Mouse (Mus musculus) bone marrow macrophage, adult 2 months (primary cell): ENCODE data around the gene Dnal4. TPM values are rescaled to one million over a fixed set of nuclear protein-coding genes. Genes with fewer than 3 reads are reported as not detected.
A peak's percentile ranks its signal among the peaks of the same experiment; 100 is the strongest.

Experiments used
- H3K27ac ChIP-seq: 2 replicates; pipeline ENCODE4 v1.5.1; 2012; ENCODE audit warnings: low read depth, low read length; ENCODE audit not compliant: insufficient read depth
- H3K4me1 ChIP-seq: 2 replicates; pipeline ENCODE4 v1.6.1; 2012; ENCODE audit warnings: low read length; ENCODE audit not compliant: control insufficient read depth, insufficient read depth
- H3K4me3 ChIP-seq: 2 replicates; pipeline ENCODE4 v1.5.1; 2012; ENCODE audit warnings: mild to moderate bottlenecking, low read length, moderate library complexity; ENCODE audit not compliant: insufficient read depth
- CTCF ChIP-seq: IDR thresholded peaks from 2 replicates; pipeline ENCODE4 v1.5.1; 2012; ENCODE audit warnings: low read depth, mild to moderate bottlenecking, low read length, moderate library complexity
- POLR2A ChIP-seq: IDR thresholded peaks from 2 replicates; pipeline ENCODE4 v1.6.1; 2012; ENCODE audit warnings: mild to moderate bottlenecking, low read depth, low read length, borderline replicate concordance
- polyA plus RNA-seq: library from polyadenylated mRNA; stranded (reverse); fragments of >200 nt; gene quantifications from 2 replicates; pipeline ENCODE4 v1.2.4, GENCODE M21; 2012; ENCODE audit not compliant: missing spikeins, insufficient read depth, insufficient read length

Gene Dnal4
- polyA plus RNA-seq, 1 experiment, result 23.9 TPM

DNA sequence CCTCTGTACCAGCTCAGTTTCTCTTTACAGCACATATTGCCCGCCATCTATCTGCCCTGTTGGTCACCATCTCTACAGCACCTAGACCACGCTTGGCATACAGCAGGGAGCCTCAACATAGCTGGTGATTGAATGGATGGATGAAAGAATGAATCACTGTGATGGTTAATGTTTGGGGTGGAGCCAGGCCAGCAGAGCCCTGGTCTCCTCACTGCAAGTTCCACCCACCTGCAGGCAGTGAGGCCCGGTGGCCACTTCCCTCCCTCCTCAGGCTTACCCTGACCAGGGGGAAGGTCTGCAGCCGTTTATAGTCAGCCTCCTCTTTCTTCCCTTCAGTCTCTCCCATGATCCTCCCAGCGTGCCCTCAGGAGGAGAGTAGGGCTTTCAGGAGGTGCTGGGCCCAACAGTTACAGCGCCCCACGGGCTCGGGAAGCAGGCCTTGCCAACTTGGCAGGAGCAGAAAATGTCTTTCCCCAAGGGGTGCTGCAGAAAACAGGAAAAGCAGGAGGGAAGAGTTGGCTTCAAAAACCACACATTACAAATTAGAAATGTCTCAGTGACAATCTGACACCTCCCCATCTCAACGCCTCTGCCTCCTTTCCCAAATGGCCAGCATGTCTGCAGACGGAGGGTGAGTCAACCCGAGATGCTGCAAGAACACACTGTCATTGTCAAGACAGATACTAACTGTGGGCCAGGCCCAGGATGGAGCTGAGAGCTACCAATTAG is 12.9 kb downstream of the Dnal4 start:
- H3K4me3 ChIP-seq, result no peak overlapping the region
- H3K4me1 ChIP-seq, result peaks cover 57% of the 10 kb centered on the region
- TF ChIP-seq CTCF, result no peak
- no peak for TF ChIP-seq POLR2A
- no peak overlapping the region for H3K27ac ChIP-seq

DNA sequence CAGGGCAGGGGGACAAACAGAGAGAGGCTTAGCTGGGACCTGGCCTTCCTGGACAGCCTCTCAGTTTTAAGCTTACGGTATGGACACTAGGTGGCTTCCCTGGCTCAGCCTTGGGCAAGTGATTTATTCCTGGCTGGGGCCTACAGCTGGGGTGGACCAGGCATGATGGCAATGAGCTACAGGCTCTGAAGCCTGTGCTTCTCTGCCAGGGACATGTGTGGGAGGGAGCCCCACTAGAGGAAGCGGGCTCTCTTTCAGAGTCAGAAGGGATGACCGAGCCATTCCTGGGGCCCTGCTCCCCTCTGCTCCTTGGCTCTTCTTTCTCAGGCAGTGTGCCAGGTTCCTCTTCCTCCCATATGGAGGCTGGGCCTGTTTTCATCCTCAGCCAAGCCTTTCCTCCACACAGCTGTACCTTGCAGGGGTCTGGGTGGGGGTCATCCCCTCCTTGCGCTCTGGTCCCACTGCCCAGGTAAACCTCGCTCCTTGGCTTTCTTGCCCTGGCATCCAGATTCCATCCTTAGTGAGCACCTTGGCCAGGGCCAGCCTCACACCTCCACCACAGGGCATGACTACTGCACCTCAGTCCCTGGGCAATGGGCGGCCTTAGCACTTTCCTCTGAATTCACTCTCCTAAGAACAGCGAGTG is 13.9 kb downstream of the Dnal4 start:
- Histone ChIP-seq H3K4me3 (no peak overlapping the region), H3K27ac (peak overlapping the region; percentile 29; the same call in 1 of the 2 replicates), H3K4me1 (peaks cover 47% of the 10 kb centered on the region)
- TF ChIP-seq POLR2A, result no peak
- TF ChIP-seq CTCF, result no peak

DNA sequence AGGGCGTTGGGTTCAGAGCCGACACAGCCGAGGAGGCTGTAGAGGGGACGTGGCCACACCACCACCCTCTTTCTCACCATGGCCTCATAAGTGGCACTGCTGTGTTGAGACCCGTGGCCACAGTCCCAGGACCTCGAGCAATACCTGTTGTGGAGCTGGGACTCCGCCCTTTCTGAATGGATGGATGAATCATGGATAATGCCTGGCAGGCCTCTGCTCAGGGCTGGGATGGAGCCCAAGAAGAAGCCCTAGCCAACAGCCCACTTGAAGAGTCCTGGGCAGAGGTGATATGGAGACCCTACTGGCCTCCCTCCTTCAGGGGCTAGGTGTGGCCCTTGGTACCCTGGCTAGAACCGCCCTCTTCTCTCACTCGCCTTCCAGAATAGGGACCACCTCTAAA is 14.6 kb downstream of the Dnal4 start:
- Histone ChIP-seq H3K4me1 (peaks cover 42% of the 10 kb centered on the region), H3K4me3 (no peak overlapping the region), H3K27ac (no peak overlapping the region)
- TF ChIP-seq CTCF (no peak), POLR2A (no peak)

DNA sequence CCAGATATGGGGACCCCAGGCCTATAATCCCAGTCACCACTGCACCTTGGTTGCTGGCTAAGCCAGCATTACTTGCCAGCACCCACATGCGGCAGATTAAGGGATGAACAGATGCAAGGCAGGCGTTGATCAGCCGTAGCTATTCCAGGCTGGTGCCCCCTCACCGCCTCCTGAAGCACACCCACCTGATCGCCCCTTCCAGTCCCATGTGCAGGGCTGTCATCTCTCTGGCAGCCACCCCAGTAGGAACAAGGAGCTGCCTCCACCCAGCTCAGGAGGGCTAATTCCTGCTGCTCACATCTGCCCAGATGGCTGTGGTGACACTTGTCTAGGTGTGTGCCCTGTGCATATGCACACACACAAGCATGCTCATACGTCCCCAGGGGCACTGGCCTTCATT is 16.7 kb downstream of the Dnal4 start:
- peaks cover 49% of the 10 kb centered on the region for H3K4me1 ChIP-seq
- no peak overlapping the region for H3K27ac ChIP-seq
- H3K4me3 ChIP-seq, result no peak overlapping the region
- no peak for TF ChIP-seq CTCF
- TF ChIP-seq POLR2A, result no peak

DNA sequence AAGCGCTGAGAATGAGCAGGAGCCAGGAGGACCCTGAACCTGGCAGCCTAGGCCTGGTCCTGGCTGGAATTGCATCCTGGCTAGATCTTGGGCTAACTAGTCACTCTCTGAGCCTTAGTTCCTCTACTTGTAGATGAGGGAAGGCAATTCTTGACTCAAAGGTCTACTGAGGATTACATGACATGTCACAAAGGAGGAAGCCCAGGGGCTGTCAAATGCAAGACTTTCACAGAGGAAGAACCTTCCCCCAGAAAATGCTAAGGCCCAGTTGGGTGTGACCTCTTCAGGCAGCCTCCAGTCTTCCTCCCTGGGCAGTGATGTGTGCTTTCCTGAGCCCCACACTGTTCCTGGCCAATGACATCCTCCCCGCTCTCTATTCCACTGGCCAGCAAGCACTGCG is 20.5 kb downstream of the Dnal4 start:
- Histone ChIP-seq H3K4me1 (peaks cover 23% of the 10 kb centered on the region), H3K27ac (no peak overlapping the region), H3K4me3 (no peak overlapping the region)
- TF ChIP-seq POLR2A (no peak), CTCF (no peak)

DNA sequence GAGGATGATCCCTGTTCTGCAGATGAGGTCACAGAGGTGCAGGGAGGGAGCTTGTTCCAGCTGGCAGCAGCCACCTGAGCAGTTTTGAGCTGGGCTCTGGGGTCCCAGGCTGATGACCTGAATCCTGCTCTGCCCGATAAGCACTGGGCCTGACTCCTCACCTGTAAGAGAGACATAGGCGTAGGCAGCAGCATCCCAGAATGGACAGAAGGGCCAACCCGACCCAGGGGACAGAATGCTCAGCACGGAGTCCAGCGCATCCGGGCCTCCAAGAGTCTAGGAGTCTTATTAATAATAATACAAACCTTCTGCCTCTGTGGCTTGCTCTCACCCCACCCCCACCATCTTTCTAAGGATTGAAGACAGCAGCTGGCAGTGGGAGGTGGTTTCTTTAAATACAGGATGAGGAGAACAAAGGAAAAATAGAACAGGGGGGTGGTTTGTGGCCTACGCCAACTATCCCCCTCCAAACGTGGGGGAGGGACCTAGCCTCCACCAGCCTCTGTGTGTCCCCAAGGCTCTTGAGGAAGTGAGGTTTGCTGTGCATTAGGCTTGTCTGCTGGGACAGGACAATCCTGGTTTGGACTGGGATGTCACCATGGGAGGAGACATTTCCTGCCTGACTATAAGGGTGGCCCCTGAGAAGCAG is 21.5 kb downstream of the Dnal4 start:
- H3K4me3 ChIP-seq, result no peak overlapping the region
- TF ChIP-seq CTCF, result no peak
- TF ChIP-seq POLR2A, result no peak
- no peak overlapping the region for H3K27ac ChIP-seq
- H3K4me1 ChIP-seq, result peaks cover 22% of the 10 kb centered on the region

DNA sequence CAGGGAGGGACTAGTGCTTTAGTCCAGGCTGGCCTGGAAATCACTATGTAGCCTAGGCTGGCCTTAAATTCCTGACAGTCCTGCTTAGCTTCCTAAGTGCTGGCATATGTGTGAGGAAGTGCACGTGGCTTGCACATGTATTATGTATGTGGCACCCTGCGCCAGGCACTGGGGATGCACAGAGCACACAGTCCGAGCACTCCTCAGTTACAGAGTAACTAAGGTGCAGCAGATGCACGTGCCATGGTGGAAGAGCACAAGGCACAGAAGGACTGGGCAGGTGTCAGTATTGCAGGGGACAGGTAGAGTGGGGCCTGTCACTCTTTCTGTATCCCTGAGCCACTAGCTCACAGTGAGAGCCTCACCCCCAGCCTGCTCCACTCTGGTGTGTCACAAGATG is 22.5 kb downstream of the Dnal4 start:
- Histone ChIP-seq H3K4me1 (peaks cover 14% of the 10 kb centered on the region), H3K27ac (no peak overlapping the region), H3K4me3 (no peak overlapping the region)
- TF ChIP-seq CTCF, result no peak
- no peak for TF ChIP-seq POLR2A

DNA sequence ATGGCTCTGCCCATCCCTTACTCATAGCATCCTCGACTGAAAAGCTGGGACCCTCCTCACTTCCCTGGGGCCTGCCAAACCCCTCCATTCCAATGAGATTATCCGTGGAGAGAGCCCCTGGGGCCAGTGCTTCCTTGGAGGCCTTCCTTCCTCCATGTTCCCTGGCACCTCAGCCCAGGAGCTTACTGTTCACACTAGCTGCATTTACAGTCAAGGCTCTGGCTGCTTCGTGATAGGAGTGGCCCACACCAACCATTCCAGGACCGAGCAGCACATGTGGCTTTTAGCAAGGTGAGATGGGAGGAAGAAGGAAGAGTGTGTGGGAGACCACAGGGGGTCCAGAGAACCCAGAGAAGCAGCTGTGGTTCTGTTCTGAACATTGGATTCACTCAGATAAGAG is 23.8 kb downstream of the Dnal4 start:
- Histone ChIP-seq H3K4me3 (no peak overlapping the region), H3K4me1 (peaks cover 14% of the 10 kb centered on the region), H3K27ac (no peak overlapping the region)
- TF ChIP-seq CTCF (no peak), POLR2A (no peak)

DNA sequence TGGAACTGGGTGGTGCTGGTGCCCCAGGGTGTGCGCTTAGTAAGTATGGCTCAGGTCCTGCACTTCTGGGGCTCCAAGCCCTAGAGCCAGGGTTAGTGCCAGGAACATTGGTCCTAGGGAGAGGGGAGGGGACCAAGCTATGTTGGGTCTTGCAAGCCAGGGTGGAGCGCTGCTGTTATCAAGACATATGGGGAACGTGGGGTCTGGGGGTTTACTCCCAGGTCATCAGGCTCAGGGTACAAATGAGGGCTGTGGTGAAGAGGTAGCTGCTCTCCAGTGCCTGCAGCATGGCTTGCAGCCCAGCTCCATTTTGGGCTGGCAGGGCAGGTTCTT is 24.3 kb downstream of the Dnal4 start:
- H3K27ac ChIP-seq, result no peak overlapping the region
- no peak for TF ChIP-seq CTCF
- no peak for TF ChIP-seq POLR2A
- no peak overlapping the region for H3K4me3 ChIP-seq
- peaks cover 14% of the 10 kb centered on the region for H3K4me1 ChIP-seq

DNA sequence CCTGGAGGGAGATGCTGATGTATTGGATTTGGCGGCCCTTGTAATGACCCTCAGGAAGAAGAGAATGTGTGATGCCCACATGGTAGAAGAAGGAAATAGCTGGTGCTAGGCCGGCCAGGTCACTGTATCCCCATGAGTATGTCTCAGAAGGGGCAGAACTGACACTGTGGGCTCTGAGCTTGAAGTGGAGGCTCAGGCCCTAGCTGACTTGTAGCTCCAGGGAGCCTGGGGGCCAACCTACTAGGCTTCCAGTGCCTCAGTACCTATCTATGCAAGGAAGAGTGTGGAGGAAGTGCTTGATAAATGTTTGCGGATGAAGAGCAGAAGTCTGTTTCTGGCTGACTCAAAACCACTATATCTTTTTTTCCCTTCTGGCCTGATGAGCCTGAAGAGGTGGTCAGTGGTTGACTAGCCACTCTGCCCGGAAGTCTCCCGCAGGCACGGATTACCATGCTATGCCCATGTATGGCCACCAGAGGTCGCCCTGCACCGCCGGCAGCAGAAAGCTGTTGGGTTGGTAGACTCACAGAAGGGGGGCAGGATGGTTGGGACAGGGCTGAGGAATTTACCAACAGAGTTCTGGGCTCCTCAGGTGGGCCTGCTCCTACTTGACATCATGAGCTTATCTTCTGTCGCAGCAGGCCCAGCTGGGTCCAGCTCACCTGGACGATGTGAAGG is 24.8 kb downstream of the Dnal4 start:
- TF ChIP-seq POLR2A, result no peak
- peak; percentile 97 for TF ChIP-seq CTCF
- H3K4me1 ChIP-seq, result peaks cover 14% of the 10 kb centered on the region
- no peak overlapping the region for H3K27ac ChIP-seq
- H3K4me3 ChIP-seq, result no peak overlapping the region
